Mouse (Mus musculus) limb, embryonic 10.5 days (tissue): Measurements from ENCODE around the gene Slc35b4. TPM values are rescaled to one million over a fixed set of nuclear protein-coding genes. Genes with fewer than 3 reads are reported as not detected.

Source experiments
- DNase-seq: peaks from one replicate; pipeline ENCODE4 v3.0.0-alpha.2; 2017; ENCODE audit warnings: low spot score
- H3K27ac ChIP-seq: fragments of 300-500 bp; sonication (generic); 2 replicates; pipeline ENCODE4 v1.5.1; 2016; ENCODE audit warnings: mild to moderate bottlenecking
- H3K27me3 ChIP-seq: fragments of 300-500 bp; sonication (generic); 2 replicates; pipeline ENCODE4 v1.6.1; 2016; ENCODE audit warnings: low read depth, mild to moderate bottlenecking; ENCODE audit not compliant: poor library complexity, severe bottlenecking
- H3K36me3 ChIP-seq: fragments of 300-500 bp; sonication (generic); 2 replicates; pipeline ENCODE4 v1.6.1; 2016; ENCODE audit warnings: mild to moderate bottlenecking, moderate library complexity
- H3K4me1 ChIP-seq: fragments of 300-500 bp; sonication (generic); 2 replicates; pipeline ENCODE4 v1.6.1; 2016
- H3K4me3 ChIP-seq: fragments of 300-500 bp; sonication (generic); 2 replicates; pipeline ENCODE4 v1.5.1; 2016; ENCODE audit warnings: mild to moderate bottlenecking, moderate library complexity
- H3K9me3 ChIP-seq: fragments of 300-500 bp; sonication (generic); replicated peaks from 2 replicates; pipeline ENCODE4 v1.6.1; 2016; ENCODE audit warnings: mild to moderate bottlenecking
- WGBS: fragments of 180-500 bp; shearing (Covaris S2); methylation state at CpG from one replicate; pipeline ENCODE4 v1.1.7; 2016; 5-methylcytosine and 5-hydroxymethylcytosine counted together
- polyA plus RNA-seq: library from polyadenylated mRNA; unstranded; fragments of >200 nt; fragmentation: Nextera tagmentation; extraction: Ambion mirVana; gene quantifications from 2 replicates; pipeline ENCODE4 v1.2.1, GENCODE M21; 2016

Slc35b4 gene
- polyA plus RNA-seq, 1 experiment from 2014 or later, result 40.1 TPM

DNA sequence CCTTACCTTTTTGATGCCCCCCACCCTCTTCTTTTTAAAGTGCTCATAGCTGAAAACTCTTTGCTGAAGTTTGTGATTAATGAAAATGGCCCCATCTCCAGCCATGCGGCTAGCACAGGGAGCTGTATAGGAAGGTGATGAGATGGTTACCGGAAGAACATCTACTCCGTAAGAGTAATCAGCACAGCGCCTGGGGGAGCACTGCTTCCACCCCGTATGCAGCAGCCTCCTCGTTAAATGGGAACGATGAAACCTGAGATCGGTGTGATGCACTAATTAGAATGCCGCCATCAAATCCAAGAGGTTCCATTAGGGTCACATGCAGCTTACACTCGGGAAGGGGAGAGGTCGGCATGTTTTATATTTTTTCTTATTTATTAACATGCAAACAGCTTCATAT is 34.0 kb downstream of the Slc35b4 start:
- Histone ChIP-seq H3K27me3 (no peaks in the 10 kb centered on the region), H3K36me3 (no peaks in the 10 kb centered on the region), H3K4me3 (no peak overlapping the region), H3K27ac (no peak overlapping the region), H3K9me3 (no peaks in the 10 kb centered on the region), H3K4me1 (peaks cover 6% of the 10 kb centered on the region)
- no peak for DNase-seq
- WGBS, result 58% methylated on average over 11 of the region's 11 CpGs

DNA sequence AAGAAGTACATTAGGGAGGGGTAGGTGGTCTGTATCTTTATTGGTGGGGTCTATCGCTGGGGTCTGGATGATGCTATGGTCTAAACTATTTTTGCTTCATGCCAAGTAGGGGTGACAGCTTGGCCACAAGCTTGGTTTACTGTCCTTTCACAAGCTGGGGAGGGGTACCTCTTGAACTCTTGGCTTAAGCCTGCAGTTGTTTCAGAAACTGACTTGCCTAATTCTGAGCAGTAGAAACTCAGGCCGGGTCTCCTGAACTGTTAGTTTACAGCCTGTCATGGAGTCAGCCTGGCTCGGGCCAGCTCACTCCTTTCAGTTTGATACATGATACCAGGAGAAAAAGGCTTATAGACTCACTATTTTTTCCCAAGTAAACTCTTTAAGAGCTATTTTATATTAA is 38.5 kb downstream of the Slc35b4 start:
- Histone ChIP-seq H3K9me3 (no peaks in the 10 kb centered on the region), H3K27me3 (no peaks in the 10 kb centered on the region), H3K4me3 (no peak overlapping the region), H3K4me1 (peaks cover 6% of the 10 kb centered on the region), H3K27ac (no peak overlapping the region), H3K36me3 (no peaks in the 10 kb centered on the region)
- WGBS, result 80% methylated on average over 3 of the region's 3 CpGs
- no peak for DNase-seq

DNA sequence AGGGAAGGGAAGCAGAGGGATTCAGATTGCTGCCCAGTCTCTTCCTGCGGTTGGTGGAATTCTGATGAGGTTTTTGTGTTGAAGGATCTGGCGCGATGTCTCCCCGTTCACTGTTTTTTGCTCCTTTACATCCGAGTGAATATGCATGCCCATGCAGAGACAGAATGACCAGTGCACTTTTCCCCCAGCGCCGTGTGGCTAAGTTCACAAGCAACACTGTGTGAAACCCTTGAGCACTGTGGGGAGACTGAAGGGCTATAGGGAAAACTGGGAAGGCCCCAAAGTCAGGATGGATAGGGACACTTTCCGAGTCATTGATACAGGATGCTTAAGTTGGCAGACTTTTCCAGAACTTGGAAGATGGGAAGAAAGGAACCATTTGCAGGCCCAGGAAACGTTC is 44.5 kb downstream of the Slc35b4 start:
- H3K27me3 ChIP-seq, result no peaks in the 10 kb centered on the region
- no peaks in the 10 kb centered on the region for H3K36me3 ChIP-seq
- H3K27ac ChIP-seq, result no peak overlapping the region
- WGBS, result 93% methylated on average over 9 of the region's 9 CpGs
- H3K4me3 ChIP-seq, result no peak overlapping the region
- H3K9me3 ChIP-seq, result no peaks in the 10 kb centered on the region
- no peaks in the 10 kb centered on the region for H3K4me1 ChIP-seq
- no peak for DNase-seq

DNA sequence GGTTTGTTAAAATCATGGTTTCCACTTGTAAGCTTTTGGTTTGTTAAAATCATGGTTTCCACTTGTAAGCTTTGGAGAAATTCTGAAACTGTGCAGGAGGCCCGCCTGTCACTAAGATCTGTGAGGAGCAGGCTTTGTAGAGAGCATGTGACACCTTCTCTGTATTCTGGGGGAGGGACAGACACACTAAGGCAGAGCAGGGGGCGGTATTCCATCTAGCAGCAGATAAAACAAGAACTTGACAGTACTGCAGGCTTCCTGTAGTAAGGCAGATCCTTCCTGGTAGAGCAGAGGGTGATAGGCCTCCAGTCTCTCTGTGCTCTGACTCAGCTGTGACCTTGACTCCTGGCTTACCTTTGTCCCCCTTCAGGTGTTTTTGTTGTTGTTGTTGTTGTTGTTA is 47.6 kb downstream of the Slc35b4 start:
- 67% methylated on average over 2 of the region's 2 CpGs for WGBS

DNA sequence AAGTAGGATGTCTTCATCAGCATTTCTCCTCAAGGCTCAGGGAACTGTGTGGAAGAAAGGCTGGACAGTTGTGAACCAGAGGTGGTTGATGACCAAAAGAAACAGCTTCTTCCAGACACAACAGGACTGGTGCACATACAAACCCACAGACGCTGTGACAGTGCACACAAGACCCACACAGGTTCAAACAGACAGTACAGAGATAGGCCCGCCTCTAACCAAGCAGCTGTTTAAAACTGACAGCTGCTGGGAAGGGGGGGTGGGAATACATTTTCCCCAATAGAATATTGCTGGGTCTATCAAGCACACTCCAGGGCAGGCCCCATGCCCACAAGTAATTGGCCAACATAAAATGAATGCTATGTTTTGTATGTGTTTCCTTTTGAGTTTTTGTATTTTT is 52.5 kb downstream of the Slc35b4 start:
- no peaks in the 10 kb centered on the region for H3K27me3 ChIP-seq
- 78% methylated on average over 2 of the region's 2 CpGs for WGBS
- H3K4me1 ChIP-seq, result no peaks in the 10 kb centered on the region
- no peaks in the 10 kb centered on the region for H3K9me3 ChIP-seq
- H3K27ac ChIP-seq, result no peak overlapping the region
- no peak overlapping the region for H3K4me3 ChIP-seq
- H3K36me3 ChIP-seq, result no peaks in the 10 kb centered on the region
- DNase-seq, result no peak

More for the DNA sequence above, 47.6 kb downstream of the Slc35b4 start:
- Histone ChIP-seq H3K36me3 (no peaks in the 10 kb centered on the region), H3K27ac (no peak overlapping the region), H3K4me3 (no peak overlapping the region), H3K9me3 (no peaks in the 10 kb centered on the region), H3K4me1 (no peaks in the 10 kb centered on the region), H3K27me3 (no peaks in the 10 kb centered on the region)
- no peak for DNase-seq

DNA sequence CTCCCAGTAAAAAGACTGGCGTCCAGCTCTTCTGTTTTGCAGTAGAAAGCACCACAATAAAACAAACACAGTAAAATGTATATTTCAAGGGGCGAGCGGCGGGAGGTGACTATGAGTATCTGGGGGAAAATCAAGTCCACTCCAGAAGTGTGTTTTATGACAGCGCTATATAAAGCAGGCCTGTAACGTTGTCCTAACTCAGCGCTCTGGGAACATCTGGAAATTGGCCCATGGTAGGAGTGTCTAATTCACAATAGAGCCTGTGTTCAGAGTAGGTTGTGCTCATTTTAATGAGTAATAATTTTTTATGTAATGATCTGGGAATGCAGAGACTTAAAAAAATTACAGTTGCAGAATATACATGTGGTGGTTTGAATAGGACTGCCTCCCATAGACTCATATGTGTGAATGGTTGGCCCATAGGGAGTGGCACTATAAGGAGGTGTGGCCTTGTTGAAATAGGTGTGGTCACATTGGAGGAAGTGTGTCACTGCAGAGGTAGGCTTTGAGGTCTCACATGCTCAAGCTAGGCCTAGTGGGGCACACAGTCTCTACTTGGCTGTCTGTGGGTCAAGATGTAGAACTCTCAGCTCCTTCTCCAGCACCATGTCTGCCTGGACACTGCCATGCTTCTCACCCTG is 60.0 kb downstream of the Slc35b4 start:
- H3K27ac ChIP-seq, result no peak overlapping the region
- 89% methylated on average over 7 of the region's 7 CpGs for WGBS

DNA sequence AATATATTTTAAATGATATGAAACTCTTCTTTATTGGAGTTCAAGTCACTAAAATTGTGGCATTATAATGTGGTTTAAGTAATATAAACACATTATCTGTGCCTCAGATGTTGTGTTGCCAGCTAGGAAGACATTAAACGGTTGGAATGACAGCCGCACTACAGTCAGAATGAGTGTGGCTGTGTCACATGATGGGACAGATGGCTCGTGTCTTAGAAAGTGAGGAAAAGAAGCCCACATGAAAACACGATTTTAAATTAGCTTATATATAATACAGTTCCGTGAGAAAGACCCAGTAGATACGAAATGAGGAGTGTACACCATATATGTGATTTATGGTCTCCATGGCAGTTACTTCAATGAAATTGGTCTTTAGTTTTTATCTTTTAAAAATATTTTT is 65.5 kb downstream of the Slc35b4 start:
- peaks cover 9% of the 10 kb centered on the region; the same call in 1 of the 2 replicates for H3K27me3 ChIP-seq
- H3K36me3 ChIP-seq, result no peaks in the 10 kb centered on the region
- 88% methylated on average over 6 of the region's 6 CpGs for WGBS
- H3K4me1 ChIP-seq, result peaks cover 6% of the 10 kb centered on the region; the same call in 1 of the 2 replicates
- no peaks in the 10 kb centered on the region for H3K9me3 ChIP-seq
- H3K4me3 ChIP-seq, result no peak overlapping the region
- no peak overlapping the region for H3K27ac ChIP-seq
- DNase-seq, result no peak

More for the DNA sequence above, 60.0 kb downstream of the Slc35b4 start:
- Histone ChIP-seq H3K27me3 (peaks cover 7% of the 10 kb centered on the region; the same call in 1 of the 2 replicates), H3K4me3 (no peak overlapping the region), H3K36me3 (no peaks in the 10 kb centered on the region), H3K9me3 (no peaks in the 10 kb centered on the region), H3K4me1 (no peaks in the 10 kb centered on the region)
- DNase-seq, result no peak

DNA sequence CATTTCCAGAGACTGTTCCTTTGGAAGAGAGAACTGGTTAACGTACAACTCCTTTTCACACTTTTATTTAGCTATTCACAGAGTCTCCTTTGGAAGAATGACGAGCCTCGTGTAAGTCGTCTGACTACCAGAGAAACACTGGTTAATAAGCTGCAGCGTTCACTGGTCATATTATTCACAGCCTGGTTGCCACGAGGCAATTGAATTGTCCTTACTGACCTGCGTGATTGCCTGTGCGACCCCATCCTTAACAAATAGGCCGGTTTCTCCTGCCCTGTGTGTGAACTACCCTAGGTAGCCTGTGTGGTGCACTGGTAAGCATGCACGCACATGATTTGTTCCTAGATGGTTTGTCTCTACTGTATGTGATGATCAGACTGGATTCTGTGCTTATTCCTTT is 66.3 kb downstream of the Slc35b4 start:
- peaks cover 6% of the 10 kb centered on the region; the same call in 1 of the 2 replicates for H3K4me1 ChIP-seq
- H3K9me3 ChIP-seq, result no peaks in the 10 kb centered on the region
- H3K27me3 ChIP-seq, result peaks cover 13% of the 10 kb centered on the region; the same call in 1 of the 2 replicates
- H3K36me3 ChIP-seq, result no peaks in the 10 kb centered on the region
- no peak overlapping the region for H3K27ac ChIP-seq
- no peak for DNase-seq
- no peak overlapping the region for H3K4me3 ChIP-seq
- 70% methylated on average over 10 of the region's 10 CpGs for WGBS

Other genes with a start within 250 kb of the Slc35b4 start
- gene Lrguk, start 147.7 kb downstream of the Slc35b4 start, polyA plus RNA-seq, result 0.81 and 1.3 TPM in 2 replicates
- 238 and 309 TPM in 2 replicates for gene Akr1b3, start 140.4 kb upstream of the Slc35b4 start, polyA plus RNA-seq
- 9.2 and 9.4 TPM in 2 replicates for gene Akr1b8, start 177.0 kb upstream of the Slc35b4 start, polyA plus RNA-seq
- gene Akr1b10, start 207.1 kb upstream of the Slc35b4 start, polyA plus RNA-seq, result 14.6 and 17.6 TPM in 2 replicates
- 0.26 TPM in 1 of 2 replicates, not detected in the other for gene Akr1b7, start 235.2 kb upstream of the Slc35b4 start, polyA plus RNA-seq